Mouse (Mus musculus) heart, embryonic 14.5 days (tissue): ENCODE results near the gene Nxn. TPM values are rescaled to one million over a fixed set of nuclear protein-coding genes. Genes with fewer than 3 reads are reported as not detected.

Experiments used
- ATAC-seq: fragments of 200-750 bp; cut with Nextera tagmentation; 2 replicates; pipeline ENCODE4 v1.8.0; 2017; ENCODE audit warnings: low read depth, moderate TSS enrichment; ENCODE audit not compliant: insufficient number of reproducible peaks, insufficient read depth, low FRiP score
- H3K27ac ChIP-seq, 2 experiments: fragments of 200-500 bp in 1 of 2; fragments of 300-500 bp in 1 of 2; sonication (generic) in 1 of 2; replicated peaks in 1 of 2; 2 replicates each; pipeline ENCODE4 v1.5.1; 2012 to 2014; ENCODE audit warnings: low read depth in 2 of 2, low read length in 2 of 2, control low read depth in 1 of 2, mild to moderate bottlenecking in 1 of 2, mixed read lengths in 1 of 2; ENCODE audit not compliant: control insufficient read depth in 1 of 2, insufficient read depth in 1 of 2
- H3K27me3 ChIP-seq: fragments of 300-500 bp; sonication (generic); 2 replicates; pipeline ENCODE4 v1.6.1; 2014; ENCODE audit warnings: mild to moderate bottlenecking, low read length, control low read depth; ENCODE audit not compliant: control insufficient read depth, insufficient read depth
- H3K36me3 ChIP-seq: fragments of 300-500 bp; sonication (generic); 2 replicates; pipeline ENCODE4 v1.6.1; 2014; ENCODE audit warnings: mild to moderate bottlenecking, control low read depth, low read length, mixed read lengths; ENCODE audit not compliant: control insufficient read depth, insufficient read depth
- H3K4me1 ChIP-seq, 2 experiments: fragments of 200-500 bp in 1 of 2; fragments of 300-500 bp in 1 of 2; sonication (generic) in 1 of 2; 2 replicates each; pipeline ENCODE4 v1.6.1; 2012 to 2014; ENCODE audit warnings: low read length in 2 of 2, control low read depth in 1 of 2, mixed read lengths in 1 of 2; ENCODE audit not compliant: control insufficient read depth in 2 of 2, insufficient read depth in 2 of 2
- H3K4me2 ChIP-seq: fragments of 300-500 bp; sonication (generic); 2 replicates; pipeline ENCODE4 v1.6.1; 2014; ENCODE audit warnings: mild to moderate bottlenecking, low read length
- H3K4me3 ChIP-seq, 2 experiments: fragments of 200-500 bp in 1 of 2; fragments of 300-500 bp in 1 of 2; sonication (generic) in 1 of 2; 2 replicates each; pipeline ENCODE4 v1.5.1; 2012 to 2014; ENCODE audit warnings: low read length in 2 of 2, mild to moderate bottlenecking in 2 of 2, control low read depth in 1 of 2, low read depth in 1 of 2, moderate library complexity in 1 of 2; ENCODE audit not compliant: control insufficient read depth in 1 of 2, insufficient read depth in 1 of 2
- H3K9ac ChIP-seq: fragments of 300-500 bp; sonication (generic); 2 replicates; pipeline ENCODE4 v1.6.1; 2014; ENCODE audit warnings: mild to moderate bottlenecking, low read length
- H3K9me3 ChIP-seq: fragments of 300-500 bp; sonication (generic); 2 replicates; pipeline ENCODE4 v1.6.1; 2016; ENCODE audit warnings: low read length, control low read depth; ENCODE audit not compliant: control insufficient read depth
- WGBS: fragments of 180-500 bp; shearing (Covaris S2); extraction: QIAGEN DNeasy Blood & Tissue Kit; methylation state at CpG from one replicate; pipeline ENCODE4 v1.1.7; 2014; 5-methylcytosine and 5-hydroxymethylcytosine counted together
- polyA plus RNA-seq: library from polyadenylated mRNA; unstranded; fragments of >200 nt; fragmentation: Nextera tagmentation; extraction: Ambion mirVana; gene quantifications from 2 replicates; pipeline ENCODE4 v1.2.1, GENCODE M21; 2014

Nxn gene
- polyA plus RNA-seq, 1 experiment from 2014 or later, result 26.8 TPM

DNA sequence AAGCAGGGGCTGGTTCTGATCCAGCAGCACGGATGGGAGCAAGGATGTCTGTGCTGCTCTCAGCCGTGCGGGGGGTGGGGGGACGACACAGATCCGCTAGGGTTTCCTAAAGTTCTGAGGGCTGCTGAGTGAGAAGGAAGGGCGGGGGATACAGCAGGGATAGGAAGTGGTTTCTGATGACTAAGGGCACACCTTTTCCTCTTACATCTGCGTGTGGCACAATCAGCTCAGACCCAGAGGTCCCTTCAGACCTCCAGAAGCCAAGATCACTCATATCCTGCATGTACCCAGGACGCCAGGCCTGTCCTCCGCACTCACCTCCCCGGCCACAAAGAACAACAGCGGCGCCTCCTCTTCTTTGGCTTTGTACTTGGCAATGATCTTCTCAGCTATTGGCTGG is 137.7 kb downstream of the Nxn start:
- Histone ChIP-seq H3K4me1 (peaks cover 0 to 2% of the 10 kb centered on the region in 2 experiments; a peak in 1 of 4 replicates), H3K9me3 (no peaks in the 10 kb centered on the region), H3K27ac (no peak overlapping the region), H3K4me2 (no peak overlapping the region), H3K36me3 (peaks cover 41% of the 10 kb centered on the region), H3K4me3 (no peak overlapping the region), H3K9ac (no peak overlapping the region), H3K27me3 (no peaks in the 10 kb centered on the region)
- 54% methylated on average over 12 of the region's 12 CpGs for WGBS
- 0 out of 2 replicates have a peak, but pooled peaks have one; percentile 14 for ATAC-seq

GRCm38 (mm10) chr11:76260208-76261050 is 138.5 kb downstream of the Nxn start:
- Histone ChIP-seq H3K36me3 (peaks cover 41% of the 10 kb centered on the region), H3K9ac (no peak overlapping the region), H3K27me3 (no peaks in the 10 kb centered on the region), H3K4me3 (no peak overlapping the region), H3K9me3 (no peaks in the 10 kb centered on the region), H3K27ac (no peak overlapping the region), H3K4me1 (peaks cover 0 to 2% of the 10 kb centered on the region in 2 experiments; a peak in 1 of 4 replicates), H3K4me2 (no peak overlapping the region)
- 79% methylated on average over 10 of the region's 10 CpGs for WGBS
- no peak for ATAC-seq

DNA sequence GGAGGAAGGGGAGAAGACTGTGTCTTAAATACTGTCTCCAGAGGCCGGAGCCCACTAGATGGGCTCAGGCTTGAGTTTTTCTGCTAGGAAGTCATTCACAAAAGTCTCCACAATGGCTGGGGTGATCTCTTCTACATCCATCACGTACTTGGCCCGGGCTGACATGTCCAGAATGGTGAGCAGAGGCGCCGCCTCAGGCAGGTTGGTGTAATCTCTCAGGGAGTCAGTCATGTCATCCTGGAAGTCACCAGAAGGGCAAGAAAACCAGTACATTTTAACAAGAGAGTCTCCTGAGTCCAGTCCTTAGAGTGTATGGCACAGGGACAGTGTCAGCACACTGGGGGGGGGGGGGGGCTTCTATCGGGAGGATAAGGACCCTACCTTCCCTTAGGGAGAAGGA is 140.4 kb downstream of the Nxn start:
- Histone ChIP-seq H3K9ac (no peak overlapping the region), H3K27ac (no peak overlapping the region), H3K4me2 (no peak overlapping the region), H3K27me3 (no peaks in the 10 kb centered on the region), H3K36me3 (peaks cover 44% of the 10 kb centered on the region), H3K4me3 (no peak overlapping the region), H3K4me1 (no peaks in the 10 kb centered on the region; a peak in 1 of 4 replicates), H3K9me3 (no peaks in the 10 kb centered on the region)
- no peak for ATAC-seq
- 72% methylated on average over 6 of the region's 6 CpGs for WGBS

DNA sequence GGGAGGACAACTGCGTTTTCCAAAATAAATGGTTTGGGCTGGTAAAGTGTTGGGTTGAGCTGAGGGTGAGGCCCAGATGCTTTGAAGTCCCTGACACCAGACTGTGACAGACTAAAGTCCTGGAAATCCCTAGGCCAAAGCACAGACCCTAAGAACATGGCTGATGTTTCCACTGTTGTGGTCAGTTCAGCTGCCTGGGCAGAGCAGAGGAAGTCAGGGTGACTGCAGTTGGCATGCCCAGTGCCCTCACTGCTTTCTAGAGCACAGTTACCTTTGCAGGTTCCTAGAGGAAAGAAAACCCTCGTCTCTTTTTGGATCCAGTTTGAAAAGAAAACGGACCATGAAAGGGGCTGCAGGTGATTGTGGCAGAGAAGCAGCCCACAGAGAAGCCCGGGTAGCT is 141.6 kb downstream of the Nxn start:
- peaks cover 40% of the 10 kb centered on the region for H3K36me3 ChIP-seq
- no peak for ATAC-seq
- H3K27me3 ChIP-seq, result no peaks in the 10 kb centered on the region
- H3K4me1 ChIP-seq, result no peaks in the 10 kb centered on the region
- H3K9ac ChIP-seq, result no peak overlapping the region
- H3K27ac ChIP-seq, result no peak overlapping the region
- H3K4me3 ChIP-seq, result no peak overlapping the region
- no peaks in the 10 kb centered on the region for H3K9me3 ChIP-seq
- 80% methylated on average over 4 of the region's 4 CpGs for WGBS
- H3K4me2 ChIP-seq, result no peak overlapping the region

DNA sequence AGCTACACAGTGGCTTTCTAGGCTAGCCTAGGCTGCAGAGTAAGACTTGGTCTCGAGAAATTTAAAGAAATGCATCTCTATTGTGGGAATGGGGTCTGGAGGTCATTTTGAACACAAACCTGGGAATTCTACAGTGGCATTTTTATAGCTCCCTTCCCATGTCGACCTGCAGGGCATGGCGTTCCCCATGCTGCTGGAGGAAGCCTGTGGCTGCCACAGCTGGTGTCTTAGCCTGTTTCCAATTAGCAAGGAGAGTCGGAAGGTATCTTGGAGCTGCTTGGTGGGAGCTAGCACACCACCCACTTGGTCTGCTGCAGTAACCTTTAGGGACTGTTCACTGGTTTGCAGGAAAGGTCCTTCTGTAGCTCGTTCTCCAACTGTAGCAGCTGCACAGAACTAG is 142.8 kb downstream of the Nxn start:
- 55% methylated on average over 5 of the region's 5 CpGs for WGBS

GRCm38 (mm10) chr11:76255431-76256001 is 143.4 kb downstream of the Nxn start:
- H3K27me3 ChIP-seq, result no peaks in the 10 kb centered on the region
- H3K4me1 ChIP-seq, result no peaks in the 10 kb centered on the region
- no peak overlapping the region for H3K4me2 ChIP-seq
- no peak overlapping the region for H3K4me3 ChIP-seq
- H3K9me3 ChIP-seq, result no peaks in the 10 kb centered on the region
- WGBS, result 75% methylated on average over 4 of the region's 4 CpGs
- H3K36me3 ChIP-seq, result peaks cover 36% of the 10 kb centered on the region
- no peak for ATAC-seq
- no peak overlapping the region for H3K27ac ChIP-seq
- H3K9ac ChIP-seq, result no peak overlapping the region

More for the DNA sequence above, 142.8 kb downstream of the Nxn start:
- Histone ChIP-seq H3K27ac (no peak overlapping the region), H3K4me1 (no peaks in the 10 kb centered on the region), H3K4me2 (no peak overlapping the region), H3K9ac (no peak overlapping the region), H3K27me3 (no peaks in the 10 kb centered on the region), H3K9me3 (no peaks in the 10 kb centered on the region), H3K4me3 (no peak overlapping the region), H3K36me3 (peaks cover 36% of the 10 kb centered on the region)
- no peak for ATAC-seq

- H3K9ac ChIP-seq, result no peak overlapping the region
- WGBS, result 75% methylated on average over 4 of the region's 4 CpGs
- H3K27me3 ChIP-seq, result no peaks in the 10 kb centered on the region
- no peaks in the 10 kb centered on the region for H3K9me3 ChIP-seq
- no peaks in the 10 kb centered on the region for H3K4me1 ChIP-seq
- no peak overlapping the region for H3K4me2 ChIP-seq
- ATAC-seq, result no peak
- no peak overlapping the region for H3K4me3 ChIP-seq
- H3K36me3 ChIP-seq, result peaks cover 51% of the 10 kb centered on the region
- no peak overlapping the region for H3K27ac ChIP-seq
Observed at GRCm38 (mm10) chr11:76253918-76254264, 145.0 kb downstream of the Nxn start.
